Mouse (Mus musculus): ENCODE results near the gene Fermt2. TPM values are rescaled to one million over a fixed set of nuclear protein-coding genes. Genes with fewer than 3 reads are reported as not detected.

Fermt2 gene
- polyA plus RNA-seq, 1 experiment from 2014 or later = 65.8 TPM

GRCm38 (mm10) chr14:45452861-45453512, 76.9 kb downstream of the Fermt2 start:
- 52% methylated on average over 11 of the region's 11 CpGs for WGBS
- H3K9me3 ChIP-seq (ENCODE audit: control insufficient read depth, low read length) = no peaks in the 10 kb centered on the region
- H3K4me1 ChIP-seq (ENCODE audit: control insufficient read depth, insufficient read depth, low read length) = peaks cover 4% of the 10 kb centered on the region
- H3K27me3 ChIP-seq (ENCODE audit: control insufficient read depth, insufficient read depth, low read length) = no peaks in the 10 kb centered on the region
- no peak overlapping the region for H3K4me2 ChIP-seq
- H3K9ac ChIP-seq (ENCODE audit: low read length) = no peak overlapping the region
- no peak overlapping the region for H3K4me3 ChIP-seq (ENCODE audit: low read depth, low read length)
- H3K36me3 ChIP-seq (ENCODE audit: control insufficient read depth, insufficient read depth, low read length) = no peaks in the 10 kb centered on the region
- no peak overlapping the region for H3K27ac ChIP-seq (ENCODE audit: low read depth, low read length)
- ATAC-seq (ENCODE audit: low FRiP score) = no peak
- DNase-seq (ENCODE audit: low spot score, missing footprints) = no peak

GRCm38 (mm10) chr14:45452148-45452547, 77.8 kb downstream of the Fermt2 start:
- Histone ChIP-seq H3K27ac (ENCODE audit: low read depth, low read length) (no peak overlapping the region), H3K9ac (ENCODE audit: low read length) (no peak overlapping the region), H3K4me2 (no peak overlapping the region), H3K4me1 (ENCODE audit: control insufficient read depth, insufficient read depth, low read length) (peaks cover 4% of the 10 kb centered on the region), H3K9me3 (ENCODE audit: control insufficient read depth, low read length) (no peaks in the 10 kb centered on the region), H3K4me3 (ENCODE audit: low read depth, low read length) (no peak overlapping the region), H3K27me3 (ENCODE audit: control insufficient read depth, insufficient read depth, low read length) (no peaks in the 10 kb centered on the region), H3K36me3 (ENCODE audit: control insufficient read depth, insufficient read depth, low read length) (no peaks in the 10 kb centered on the region)
- ATAC-seq (ENCODE audit: low FRiP score) (no peak), DNase-seq (ENCODE audit: low spot score, missing footprints) (no peak)
- 47% methylated on average over 4 of the region's 4 CpGs for WGBS

GRCm38 (mm10) chr14:45451090-45451489, 78.8 kb downstream of the Fermt2 start:
- WGBS = 18% methylated on average over 2 of the region's 2 CpGs
- H3K4me2 ChIP-seq = no peak overlapping the region
- no peak overlapping the region for H3K9ac ChIP-seq (ENCODE audit: low read length)
- no peaks in the 10 kb centered on the region for H3K9me3 ChIP-seq (ENCODE audit: control insufficient read depth, low read length)
- H3K4me1 ChIP-seq (ENCODE audit: control insufficient read depth, insufficient read depth, low read length) = peaks cover 4% of the 10 kb centered on the region
- ATAC-seq (ENCODE audit: low FRiP score) = peak; percentile 70
- DNase-seq (ENCODE audit: low spot score, missing footprints) = no peak
- no peaks in the 10 kb centered on the region for H3K36me3 ChIP-seq (ENCODE audit: control insufficient read depth, insufficient read depth, low read length)
- no peaks in the 10 kb centered on the region for H3K27me3 ChIP-seq (ENCODE audit: control insufficient read depth, insufficient read depth, low read length)
- no peak overlapping the region for H3K27ac ChIP-seq (ENCODE audit: low read depth, low read length)
- H3K4me3 ChIP-seq (ENCODE audit: low read depth, low read length) = no peak overlapping the region

- DNase-seq (ENCODE audit: low spot score, missing footprints) = peak; percentile 65
- H3K9me3 ChIP-seq (ENCODE audit: control insufficient read depth, low read length) = no peaks in the 10 kb centered on the region
- 75% methylated on average over 3 of the region's 3 CpGs for WGBS
- H3K4me3 ChIP-seq (ENCODE audit: low read depth, low read length) = no peak overlapping the region
- H3K27ac ChIP-seq (ENCODE audit: low read depth, low read length) = no peak overlapping the region
- no peak overlapping the region for H3K9ac ChIP-seq (ENCODE audit: low read length)
- peaks cover 4% of the 10 kb centered on the region for H3K4me1 ChIP-seq (ENCODE audit: control insufficient read depth, insufficient read depth, low read length)
- no peaks in the 10 kb centered on the region for H3K27me3 ChIP-seq (ENCODE audit: control insufficient read depth, insufficient read depth, low read length)
- no peaks in the 10 kb centered on the region for H3K36me3 ChIP-seq (ENCODE audit: control insufficient read depth, insufficient read depth, low read length)
- no peak overlapping the region for H3K4me2 ChIP-seq
- no peak for ATAC-seq (ENCODE audit: low FRiP score)
Observed at GRCm38 (mm10) chr14:45446777-45447176, 83.1 kb downstream of the Fermt2 start.

DNA sequence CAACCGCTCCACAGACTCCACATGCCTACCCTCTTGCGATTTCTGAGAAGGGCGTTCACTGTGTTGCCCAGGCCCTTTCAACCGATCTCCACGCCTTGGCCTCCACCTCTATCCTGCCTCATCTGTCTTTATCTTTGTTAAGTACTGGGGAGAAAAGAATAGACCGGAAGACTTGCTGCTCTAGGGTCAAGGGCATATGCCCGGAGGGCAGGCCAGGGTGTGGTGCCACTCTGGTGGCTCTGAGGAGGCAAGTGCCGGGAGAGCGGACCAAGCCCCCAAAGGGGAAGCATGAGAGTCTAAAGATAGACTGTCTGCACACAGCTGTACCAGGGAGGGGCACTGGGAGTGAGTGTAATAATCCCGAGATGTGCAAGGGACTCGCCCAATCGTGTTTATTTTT, 84.5 kb downstream of the Fermt2 start:
- Histone ChIP-seq H3K9me3 (ENCODE audit: control insufficient read depth, low read length) (no peaks in the 10 kb centered on the region), H3K27ac (ENCODE audit: low read depth, low read length) (no peak overlapping the region), H3K27me3 (ENCODE audit: control insufficient read depth, insufficient read depth, low read length) (no peaks in the 10 kb centered on the region), H3K4me2 (no peak overlapping the region), H3K36me3 (ENCODE audit: control insufficient read depth, insufficient read depth, low read length) (no peaks in the 10 kb centered on the region), H3K4me1 (ENCODE audit: control insufficient read depth, insufficient read depth, low read length) (no peaks in the 10 kb centered on the region), H3K4me3 (ENCODE audit: low read depth, low read length) (no peak overlapping the region), H3K9ac (ENCODE audit: low read length) (no peak overlapping the region)
- peak; percentile 31 for DNase-seq (ENCODE audit: low spot score, missing footprints)
- ATAC-seq (ENCODE audit: low FRiP score) = no peak
- WGBS = 76% methylated on average over 12 of the region's 12 CpGs

- no peak overlapping the region for H3K4me2 ChIP-seq
- H3K27ac ChIP-seq (ENCODE audit: low read depth, low read length) = no peak overlapping the region
- no peaks in the 10 kb centered on the region for H3K36me3 ChIP-seq (ENCODE audit: control insufficient read depth, insufficient read depth, low read length)
- H3K4me1 ChIP-seq (ENCODE audit: control insufficient read depth, insufficient read depth, low read length) = no peaks in the 10 kb centered on the region
- H3K9ac ChIP-seq (ENCODE audit: low read length) = no peak overlapping the region
- DNase-seq (ENCODE audit: low spot score, missing footprints) (peak; percentile 77), ATAC-seq (ENCODE audit: low FRiP score) (no peak)
- 50% methylated on average over 7 of the region's 7 CpGs for WGBS
- H3K4me3 ChIP-seq (ENCODE audit: low read depth, low read length) = no peak overlapping the region
- H3K9me3 ChIP-seq (ENCODE audit: control insufficient read depth, low read length) = no peaks in the 10 kb centered on the region
- H3K27me3 ChIP-seq (ENCODE audit: control insufficient read depth, insufficient read depth, low read length) = no peaks in the 10 kb centered on the region
Observed at GRCm38 (mm10) chr14:45444870-45445269, 85.0 kb downstream of the Fermt2 start.

- Histone ChIP-seq H3K4me3 (ENCODE audit: low read depth, low read length) (no peak overlapping the region), H3K36me3 (ENCODE audit: control insufficient read depth, insufficient read depth, low read length) (no peaks in the 10 kb centered on the region), H3K4me1 (ENCODE audit: control insufficient read depth, insufficient read depth, low read length) (no peaks in the 10 kb centered on the region), H3K4me2 (no peak overlapping the region), H3K27ac (ENCODE audit: low read depth, low read length) (no peak overlapping the region), H3K9ac (ENCODE audit: low read length) (no peak overlapping the region), H3K9me3 (ENCODE audit: control insufficient read depth, low read length) (no peaks in the 10 kb centered on the region), H3K27me3 (ENCODE audit: control insufficient read depth, insufficient read depth, low read length) (no peaks in the 10 kb centered on the region)
- DNase-seq (ENCODE audit: low spot score, missing footprints) = no peak
- WGBS = 76% methylated on average over 12 of the region's 12 CpGs
- no peak for ATAC-seq (ENCODE audit: low FRiP score)
Observed at GRCm38 (mm10) chr14:45442781-45443560, 86.9 kb downstream of the Fermt2 start.

DNA sequence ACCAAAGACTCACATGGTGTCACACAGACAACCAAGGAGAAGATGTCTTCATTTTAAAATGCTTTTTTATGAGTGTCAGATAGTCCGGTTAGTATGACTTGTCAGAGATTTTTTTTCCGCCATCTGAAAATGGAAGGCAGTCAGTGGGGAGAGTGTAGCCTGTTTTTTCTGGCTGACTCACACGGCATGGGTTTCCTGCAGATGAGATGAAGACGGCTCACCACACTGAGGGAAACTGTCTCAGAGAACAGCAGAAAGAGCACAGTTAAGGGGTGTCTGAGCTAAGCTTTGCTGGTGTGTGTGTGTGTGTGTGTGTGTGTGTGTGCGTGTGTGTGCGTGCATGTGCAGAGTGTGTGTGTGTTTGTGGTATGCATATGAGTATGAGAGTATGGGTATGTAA, 88.6 kb downstream of the Fermt2 start:
- Histone ChIP-seq H3K9ac (ENCODE audit: low read length) (no peak overlapping the region), H3K27ac (ENCODE audit: low read depth, low read length) (no peak overlapping the region), H3K4me3 (ENCODE audit: low read depth, low read length) (no peak overlapping the region), H3K4me1 (ENCODE audit: control insufficient read depth, insufficient read depth, low read length) (no peaks in the 10 kb centered on the region), H3K27me3 (ENCODE audit: control insufficient read depth, insufficient read depth, low read length) (no peaks in the 10 kb centered on the region), H3K4me2 (no peak overlapping the region), H3K36me3 (ENCODE audit: control insufficient read depth, insufficient read depth, low read length) (no peaks in the 10 kb centered on the region), H3K9me3 (ENCODE audit: control insufficient read depth, low read length) (no peaks in the 10 kb centered on the region)
- DNase-seq (ENCODE audit: low spot score, missing footprints) = no peak
- no peak for ATAC-seq (ENCODE audit: low FRiP score)
- WGBS = 85% methylated on average over 6 of the region's 6 CpGs

DNA sequence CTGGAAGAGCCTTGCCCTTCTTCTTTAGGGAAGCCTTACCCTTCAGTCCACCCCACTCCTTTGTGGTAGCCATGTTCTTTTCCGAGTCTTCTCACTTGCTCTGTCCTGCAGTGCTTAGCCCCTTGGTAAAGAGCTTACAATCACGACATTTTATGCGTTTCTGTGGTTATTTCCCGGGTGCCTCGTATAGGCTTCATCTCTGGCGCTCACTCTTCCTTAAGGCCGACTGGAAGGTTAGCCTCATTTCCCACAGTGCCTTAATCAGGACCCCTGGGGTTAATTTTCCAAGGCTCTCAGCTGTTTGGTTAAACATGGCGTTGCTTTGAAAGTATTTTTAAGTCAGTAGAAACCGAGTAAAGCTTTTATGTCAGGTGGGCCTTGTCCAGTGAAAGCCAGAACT, 90.5 kb downstream of the Fermt2 start:
- Histone ChIP-seq H3K4me3 (ENCODE audit: low read depth, low read length) (no peak overlapping the region), H3K4me2 (no peak overlapping the region), H3K36me3 (ENCODE audit: control insufficient read depth, insufficient read depth, low read length) (no peaks in the 10 kb centered on the region), H3K9ac (ENCODE audit: low read length) (no peak overlapping the region), H3K9me3 (ENCODE audit: control insufficient read depth, low read length) (no peaks in the 10 kb centered on the region), H3K4me1 (ENCODE audit: control insufficient read depth, insufficient read depth, low read length) (no peaks in the 10 kb centered on the region), H3K27ac (ENCODE audit: low read depth, low read length) (no peak overlapping the region), H3K27me3 (ENCODE audit: control insufficient read depth, insufficient read depth, low read length) (no peaks in the 10 kb centered on the region)
- WGBS = 76% methylated on average over 9 of the region's 9 CpGs
- DNase-seq (ENCODE audit: low spot score, missing footprints) (peak; percentile 56), ATAC-seq (ENCODE audit: low FRiP score) (no peak)
